Mouse (Mus musculus) kidney, embryonic 16.5 days (tissue): ENCODE measurements around the gene Hist1h3h. TPM values are rescaled to one million over a fixed set of nuclear protein-coding genes. Genes with fewer than 3 reads are reported as not detected.
"Not testable (repeated sequence)": the region's sequence is repeated elsewhere in the genome, so short reads cannot be mapped to it uniquely, and the experiment has no call there.

ENCODE experiments used
- ATAC-seq: fragments of 200-750 bp; cut with Nextera tagmentation; 2 replicates; pipeline ENCODE4 v1.8.0; 2017; ENCODE audit warnings: moderate TSS enrichment; ENCODE audit not compliant: low FRiP score, low TSS enrichment
- H3K27ac ChIP-seq: fragments of 300-500 bp; sonication (generic); 2 replicates; pipeline ENCODE4 v1.5.1; 2014; ENCODE audit warnings: low read length
- H3K27me3 ChIP-seq: fragments of 300-500 bp; sonication (generic); 2 replicates; pipeline ENCODE4 v1.6.1; 2014; ENCODE audit warnings: low read length, control low read depth, mixed read lengths; ENCODE audit not compliant: insufficient read depth
- H3K36me3 ChIP-seq: fragments of 300-500 bp; sonication (generic); 2 replicates; pipeline ENCODE4 v1.6.1; 2014; ENCODE audit warnings: low read length, control low read depth, mixed read lengths; ENCODE audit not compliant: insufficient read depth
- H3K4me1 ChIP-seq: fragments of 300-500 bp; sonication (generic); 2 replicates; pipeline ENCODE4 v1.6.1; 2014; ENCODE audit warnings: low read length, control low read depth, mixed read lengths; ENCODE audit not compliant: insufficient read depth
- H3K4me2 ChIP-seq: fragments of 300-500 bp; sonication (generic); replicated peaks from 2 replicates; pipeline ENCODE4 v1.6.1; 2014; ENCODE audit warnings: low read depth, low read length
- H3K4me3 ChIP-seq: fragments of 300-500 bp; sonication (generic); 2 replicates; pipeline ENCODE4 v1.5.1; 2014; ENCODE audit warnings: mild to moderate bottlenecking, low read length
- H3K9ac ChIP-seq: fragments of 300-500 bp; sonication (generic); replicated peaks from 2 replicates; pipeline ENCODE4 v1.6.1; 2014; ENCODE audit warnings: low read length
- H3K9me3 ChIP-seq: fragments of 300-500 bp; sonication (generic); 2 replicates; pipeline ENCODE4 v1.6.1; 2016; ENCODE audit warnings: low read length, control low read depth
- WGBS: fragments of 180-500 bp; shearing (Covaris S2); extraction: QIAGEN DNeasy Blood & Tissue Kit; methylation state at CpG from one replicate; pipeline ENCODE4 v1.1.7; 2014; 5-methylcytosine and 5-hydroxymethylcytosine counted together
- polyA plus RNA-seq: library from polyadenylated mRNA; unstranded; fragments of >200 nt; fragmentation: Nextera tagmentation; extraction: Ambion mirVana; gene quantifications from 2 replicates; pipeline ENCODE4 v1.2.1, GENCODE M21; 2015

The Hist1h3h gene
- polyA plus RNA-seq, 1 experiment from 2014 or later: 6.2 TPM

DNA sequence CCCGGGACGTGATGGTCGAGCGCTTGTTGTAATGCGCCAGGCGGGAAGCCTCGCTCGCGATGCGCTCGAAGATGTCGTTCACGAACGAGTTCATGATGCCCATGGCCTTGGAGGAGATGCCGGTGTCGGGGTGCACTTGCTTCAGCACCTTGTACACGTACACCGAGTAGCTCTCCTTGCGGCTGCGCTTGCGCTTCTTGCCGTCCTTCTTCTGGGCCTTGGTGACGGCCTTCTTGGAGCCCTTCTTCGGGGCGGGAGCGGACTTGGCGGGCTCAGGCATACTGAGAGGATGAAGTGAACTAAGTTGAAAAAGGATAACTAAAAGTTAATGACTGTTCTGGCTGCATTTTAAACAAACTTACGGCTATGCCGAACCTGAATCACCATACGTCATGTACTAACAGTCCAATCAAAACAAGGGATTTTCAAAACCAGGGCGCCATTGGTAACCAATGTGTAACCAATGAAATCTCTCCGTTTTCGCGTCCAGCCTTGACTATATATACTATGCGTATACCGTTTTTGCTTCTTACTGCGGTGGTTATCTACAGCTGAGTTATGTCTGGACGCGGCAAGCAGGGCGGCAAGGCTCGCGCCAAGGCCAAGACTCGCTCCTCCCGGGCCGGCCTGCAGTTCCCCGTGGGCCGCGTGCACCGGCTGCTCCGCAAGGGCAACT lies 1.5 kb upstream of the Hist1h3h start, which contains the start of the genes Hist1h2bl and Hist1h2ai:
Hist1h2bl (minus strand) TSS at position 280 of the 676 bp plus-strand sequence.
Hist1h2ai (plus strand) TSS at position 559 of the 676 bp plus-strand sequence.
- WGBS: under 1% methylated on average over 25 of the region's 50 CpGs

GRCm38 (mm10) chr13:21716540-21717391 lies 693 bp upstream of the Hist1h3h start:
- H3K36me3 ChIP-seq, H3K27me3 ChIP-seq, H3K9me3 ChIP-seq: not testable (repeated sequence)
- ATAC-seq: peak; percentile 3; the same call in 1 of the 2 replicates
- Histone ChIP-seq H3K4me2 (peak overlapping the region; percentile 88), H3K27ac (peak overlapping the region; percentile 99), H3K4me3 (peak overlapping the region; percentile 56), H3K4me1 (peaks cover 35% of the 10 kb centered on the region), H3K9ac (peak overlapping the region; percentile 85)
- WGBS: 0% methylated on average over 9 of the region's 38 CpGs

More for the DNA sequence above, 1.5 kb upstream of the Hist1h3h start, which contains the start of the genes Hist1h2bl and Hist1h2ai:
- H3K9me3 ChIP-seq, H3K36me3 ChIP-seq, H3K27me3 ChIP-seq: not testable (repeated sequence)
- peak; percentile 93 for ATAC-seq
- H3K4me2 ChIP-seq: peak within 1 kb of the TSS; percentile 88
- H3K4me1 ChIP-seq: peaks cover 34% of the 10 kb centered on the region
- peak within 1 kb of the TSS; percentile 56 for H3K4me3 ChIP-seq
- peak within 1 kb of the TSS; percentile 85 for H3K9ac ChIP-seq
- H3K27ac ChIP-seq: peak within 1 kb of the TSS; percentile 99

- ATAC-seq: no peak
- Histone ChIP-seq H3K4me2 (peak overlapping the region; percentile 62), H3K27ac (peak overlapping the region; percentile 91), H3K36me3 (no peaks in the 10 kb centered on the region), H3K9ac (peak overlapping the region; percentile 78), H3K27me3 (no peaks in the 10 kb centered on the region), H3K4me1 (peaks cover 39% of the 10 kb centered on the region), H3K9me3 (no peaks in the 10 kb centered on the region), H3K4me3 (peak overlapping the region; percentile 50)
- WGBS: 48% methylated on average over 4 of the region's 4 CpGs
Measured at GRCm38 (mm10) chr13:21718381-21719080, 1.1 kb downstream of the Hist1h3h start.

GRCm38 (mm10) chr13:21721107-21721756 lies 3.8 kb downstream of the Hist1h3h start:
- WGBS: 1% methylated on average over 16 of the region's 44 CpGs
- Histone ChIP-seq H3K4me3 (peak overlapping the region; percentile 47), H3K4me2 (peak overlapping the region; percentile 65), H3K9ac (peak overlapping the region; percentile 67), H3K4me1 (peaks cover 29% of the 10 kb centered on the region), H3K27ac (peak overlapping the region; percentile 86)
- H3K27me3 ChIP-seq, H3K9me3 ChIP-seq, H3K36me3 ChIP-seq: not testable (repeated sequence)
- ATAC-seq: peak; percentile 5; the same call in 1 of the 2 replicates

- Histone ChIP-seq H3K4me3 (peak within 1 kb of the TSS; percentile 47), H3K9ac (peak within 1 kb of the TSS; percentile 67), H3K27ac (peak within 1 kb of the TSS; percentile 86), H3K4me1 (peaks cover 28% of the 10 kb centered on the region), H3K4me2 (peak within 1 kb of the TSS; percentile 65)
- not testable (repeated sequence) for H3K27me3 ChIP-seq, H3K9me3 ChIP-seq, H3K36me3 ChIP-seq
- peak; percentile 98 for ATAC-seq
- WGBS: under 1% methylated on average over 34 of the region's 37 CpGs
Measured at GRCm38 (mm10) chr13:21721757-21722372, 4.4 kb downstream of the Hist1h3h start, which contains the start of gene Hist1h2bm. Hist1h2bm (plus strand) TSS chr13:21722044.

- H3K27me3 ChIP-seq: no peaks in the 10 kb centered on the region
- peak overlapping the region; percentile 59 for H3K9ac ChIP-seq
- ATAC-seq: no peak; the same call in 1 of the 2 replicates
- H3K4me3 ChIP-seq: peak overlapping the region; percentile 40
- no peaks in the 10 kb centered on the region for H3K9me3 ChIP-seq
- no peaks in the 10 kb centered on the region for H3K36me3 ChIP-seq
- 3% methylated on average over 10 of the region's 11 CpGs for WGBS
- H3K4me1 ChIP-seq: peaks cover 26% of the 10 kb centered on the region
- H3K4me2 ChIP-seq: peak overlapping the region; percentile 53
- H3K27ac ChIP-seq: peak overlapping the region; percentile 82
Measured at GRCm38 (mm10) chr13:21722373-21722925, 5.0 kb downstream of the Hist1h3h start.

- peak overlapping the region; percentile 40; the same call in 1 of the 2 replicates for H3K4me3 ChIP-seq
Measured at GRCm38 (mm10) chr13:21722993-21723836, 5.8 kb downstream of the Hist1h3h start.

GRCm38 (mm10) chr13:21727948-21728572 lies 10.6 kb downstream of the Hist1h3h start:
- Histone ChIP-seq H3K9ac (no peak overlapping the region), H3K27ac (no peak overlapping the region), H3K4me3 (no peak overlapping the region), H3K9me3 (no peaks in the 10 kb centered on the region), H3K4me2 (no peak overlapping the region), H3K27me3 (no peaks in the 10 kb centered on the region), H3K4me1 (no peaks in the 10 kb centered on the region), H3K36me3 (no peaks in the 10 kb centered on the region)
- ATAC-seq: no peak
- 51% methylated on average over 11 of the region's 11 CpGs for WGBS

More at GRCm38 (mm10) chr13:21722993-21723836, 5.8 kb downstream of the Hist1h3h start:
- Histone ChIP-seq H3K27ac (peak overlapping the region; percentile 82), H3K36me3 (no peaks in the 10 kb centered on the region), H3K27me3 (no peaks in the 10 kb centered on the region), H3K4me1 (peaks cover 23% of the 10 kb centered on the region), H3K9ac (no peak overlapping the region; the same call in 1 of the 2 replicates), H3K9me3 (no peaks in the 10 kb centered on the region), H3K4me2 (peak overlapping the region; percentile 53)
- WGBS: 21% methylated on average over 5 of the region's 5 CpGs
- ATAC-seq: no peak
